Mouse (Mus musculus): Measurements from ENCODE around the gene Tmcc2.

- TF ChIP-seq USF2 (IDR thresholded peaks at IDR 0.05; ENCODE audit: borderline replicate concordance in 1 of 2, insufficient read depth in 1 of 2, low read depth in 1 of 2, low read length in 2 of 2) (no peak), TCF12 (IDR thresholded peaks at IDR 0.05; ENCODE audit: low read depth, low read length) (no peak), USF1 (IDR thresholded peaks at IDR 0.05; ENCODE audit: low read depth, low read length) (no peak), CHD2 (IDR thresholded peaks at IDR 0.05; ENCODE audit: low read length) (no peak), CHD1 (IDR thresholded peaks at IDR 0.05; ENCODE audit: low read depth, low read length) (no peak), MAFK (IDR thresholded peaks at IDR 0.05; ENCODE audit: borderline replicate concordance, low read depth, low read length) (no peak), CTCF (IDR thresholded peaks at IDR 0.05 in 2 of 3, conservative IDR thresholded peaks at IDR 0.05 in 1 of 3; ENCODE audit: control insufficient read depth in 1 of 3, insufficient read depth in 1 of 3, low read depth in 2 of 3, low read length in 3 of 3, poor library complexity in 1 of 3, severe bottlenecking in 1 of 3) (no peak)
Measured at GRCm38 (mm10) chr1:132380550-132381100, 10.5 kb downstream of the Tmcc2 start.

All from MEL (cell line).